15 mouse cellular contexts compared by ENCODE assay signal in the genomic region with DNA sequence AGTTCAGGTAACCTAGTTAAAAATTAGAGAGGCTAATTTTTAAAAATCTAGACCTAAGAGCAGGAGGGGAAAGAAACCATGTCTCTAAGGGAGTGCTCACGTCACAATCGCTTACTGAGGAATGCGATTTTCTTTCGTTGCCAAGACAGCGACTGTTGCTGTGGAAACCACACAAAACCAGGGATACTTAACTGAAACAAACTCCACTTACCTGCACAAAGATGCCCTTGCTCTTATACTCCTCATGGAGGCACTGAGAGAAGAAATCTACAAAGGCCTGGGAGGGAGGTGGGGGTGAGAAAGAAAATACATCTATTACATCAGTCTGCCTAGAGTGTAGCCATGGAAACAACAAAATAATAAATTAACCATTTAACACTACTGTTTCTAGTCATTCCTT. TPM values are rescaled to one million over a fixed set of nuclear protein-coding genes. Genes with fewer than 3 reads are reported as not detected.
DNase-seq lines count a peak whose midpoint lies in the region; ATAC-seq and TF ChIP-seq lines count a peak whose summit lies in the region.
"Had no signal": no experiment of that assay in that cellular context is flagged by ENCODE, and none has a peak within 500 bp of the region (broad histone marks: within the 10 kb centered on the region; RNA-seq: fewer than 3 reads in every experiment).

No protein-coding gene starts in this region.

- H3K4me3 ChIP-seq in limb, embryonic 14.5 days (replicated peaks; ENCODE audit: low read length), result no peak overlapping the region
- H3K4me3 ChIP-seq in limb, embryonic 10.5 days, result no peak overlapping the region
- H3K4me3 ChIP-seq in hindbrain, embryonic 15.5 days, result no peak overlapping the region
- H3K4me3 ChIP-seq in neural tube, embryonic 14.5 days (ENCODE audit: low read depth, low read length), result no peak overlapping the region
- H3K4me3 ChIP-seq: embryonic facial prominence, embryonic 13.5 days; limb, embryonic 12.5 days had no signal

- intact Hi-C loops in heart, postnatal 14 days (cut with DNase I), result no loop called here

- no peaks in the 10 kb centered on the region for H3K27me3 ChIP-seq in limb, embryonic 14.5 days (ENCODE audit: control insufficient read depth, insufficient read depth, low read length)
- H3K27me3 ChIP-seq in limb, embryonic 10.5 days (ENCODE audit: low read depth, poor library complexity, severe bottlenecking), result no peaks in the 10 kb centered on the region
- no peaks in the 10 kb centered on the region for H3K27me3 ChIP-seq in hindbrain, embryonic 15.5 days
- H3K27me3 ChIP-seq in neural tube, embryonic 14.5 days (ENCODE audit: control insufficient read depth, insufficient read depth, low read length), result no peaks in the 10 kb centered on the region
- H3K27me3 ChIP-seq: embryonic facial prominence, embryonic 13.5 days; limb, embryonic 12.5 days had no signal

- DNase-seq in limb, embryonic 14.5 days (ENCODE audit: low spot score), result no peak
- no peak for DNase-seq in limb, embryonic 10.5 days (ENCODE audit: low spot score)
- DNase-seq in embryo, embryonic 10.5 days (ENCODE audit: low spot score), result peak; percentile 53
- no peak for DNase-seq in urinary bladder, adult 18-20 months (ENCODE audit: low spot score in 2 of 2)
- no peak for DNase-seq in gastrocnemius, adult 8-10 months (ENCODE audit: low spot score in 2 of 2)
- DNase-seq in heart, postnatal 14 days, result no peak

- no peak overlapping the region for H3K27ac ChIP-seq in limb, embryonic 14.5 days (replicated peaks; ENCODE audit: low read depth, low read length)
- H3K27ac ChIP-seq in limb, embryonic 10.5 days, result no peak overlapping the region
- peak overlapping the region; percentile 61 for H3K27ac ChIP-seq in hindbrain, embryonic 15.5 days (replicated peaks)
- H3K27ac ChIP-seq in neural tube, embryonic 14.5 days (ENCODE audit: low read depth, low read length), result no peak overlapping the region
- H3K27ac ChIP-seq: embryonic facial prominence, embryonic 13.5 days; limb, embryonic 12.5 days had no signal

- no peak overlapping the region for H3K4me2 ChIP-seq in limb, embryonic 14.5 days (replicated peaks; ENCODE audit: low read depth, low read length, severe bottlenecking)
- H3K4me2 ChIP-seq in hindbrain, embryonic 15.5 days, result peak overlapping the region; percentile 16; the same call in 1 of the 2 replicates
- H3K4me2 ChIP-seq in neural tube, embryonic 14.5 days (ENCODE audit: low read depth, low read length), result no peak overlapping the region
- H3K4me2 ChIP-seq: embryonic facial prominence, embryonic 13.5 days; limb, embryonic 12.5 days had no signal

- H3K36me3 ChIP-seq in limb, embryonic 14.5 days (ENCODE audit: control insufficient read depth, insufficient read depth, low read length), result peaks cover 6% of the 10 kb centered on the region; the same call in 1 of the 2 replicates
- peaks cover 42% of the 10 kb centered on the region for H3K36me3 ChIP-seq in limb, embryonic 10.5 days
- no peaks in the 10 kb centered on the region for H3K36me3 ChIP-seq in hindbrain, embryonic 15.5 days
- no peaks in the 10 kb centered on the region for H3K36me3 ChIP-seq in neural tube, embryonic 14.5 days (ENCODE audit: control insufficient read depth, insufficient read depth, low read length)

- 0 out of 2 replicates have a peak, but pooled peaks have one; percentile 23 for ATAC-seq in limb, embryonic 14.5 days (ENCODE audit: low FRiP score, low read depth)
- peak; percentile 63 for ATAC-seq in hindbrain, embryonic 15.5 days (ENCODE audit: low FRiP score, low read depth)
- ATAC-seq in neural tube, embryonic 14.5 days (ENCODE audit: low read depth), result peak; percentile 46; the same call in 1 of the 2 replicates
- ATAC-seq: CD4-positive, CD25-positive, alpha-beta regulatory T cell, adult 4 months had no signal

- H3K4me1 ChIP-seq in limb, embryonic 14.5 days (ENCODE audit: control insufficient read depth, insufficient read depth, low read length), result no peaks in the 10 kb centered on the region
- H3K4me1 ChIP-seq in limb, embryonic 10.5 days, result no peaks in the 10 kb centered on the region
- H3K4me1 ChIP-seq in hindbrain, embryonic 15.5 days (replicated peaks), result peaks cover 21% of the 10 kb centered on the region
- peaks cover 7% of the 10 kb centered on the region; the same call in 1 of the 2 replicates for H3K4me1 ChIP-seq in neural tube, embryonic 14.5 days (ENCODE audit: control insufficient read depth, insufficient read depth, low read length)
- H3K4me1 ChIP-seq: limb, embryonic 12.5 days had no signal

- WGBS in limb, embryonic 14.5 days, result 64% methylated on average over 5 of the region's 5 CpGs
- 85% methylated on average over 5 of the region's 5 CpGs for WGBS in limb, embryonic 10.5 days
- WGBS in hindbrain, embryonic 15.5 days, result 26% methylated on average over 5 of the region's 5 CpGs
- WGBS in neural tube, embryonic 14.5 days, result 39% methylated on average over 5 of the region's 5 CpGs

- H3K9me3 ChIP-seq in limb, embryonic 14.5 days (ENCODE audit: control insufficient read depth, low read length), result no peaks in the 10 kb centered on the region
- H3K9me3 ChIP-seq in limb, embryonic 10.5 days (replicated peaks), result no peaks in the 10 kb centered on the region
- H3K9me3 ChIP-seq in hindbrain, embryonic 15.5 days, result no peaks in the 10 kb centered on the region
- H3K9me3 ChIP-seq in neural tube, embryonic 14.5 days (ENCODE audit: control insufficient read depth, low read length), result no peaks in the 10 kb centered on the region
- H3K9me3 ChIP-seq: embryonic facial prominence, embryonic 13.5 days; limb, embryonic 12.5 days had no signal

- TF ChIP-seq POLR2A in limb, embryonic 14.5 days (IDR thresholded peaks at IDR 0.05; ENCODE audit: borderline replicate concordance, extremely low read depth, insufficient read depth, insufficient read length), result no peak

- H3K9ac ChIP-seq in limb, embryonic 14.5 days (ENCODE audit: low read depth, low read length, severe bottlenecking), result no peak overlapping the region
- H3K9ac ChIP-seq in hindbrain, embryonic 15.5 days, result no peak overlapping the region
- H3K9ac ChIP-seq in neural tube, embryonic 14.5 days (replicated peaks; ENCODE audit: low read depth, low read length), result no peak overlapping the region
- H3K9ac ChIP-seq: embryonic facial prominence, embryonic 13.5 days; limb, embryonic 12.5 days had no signal

RNA-seq across cellular contexts. Expression of a gene that starts 33.1 kb away (rescaled TPM):
- polyA plus RNA-seq in limb, embryonic 14.5 days (2012; rRNA removed), result 76.3 and 79.0 TPM in 2 replicates
- 76.2 and 79.8 TPM in 2 replicates for polyA plus RNA-seq in limb, embryonic 14.5 days (2014; fragmentation: Nextera tagmentation; extraction: Ambion mirVana)
- polyA plus RNA-seq in limb, embryonic 10.5 days (2016; fragmentation: Nextera tagmentation; extraction: Ambion mirVana), result 48.8 and 56.2 TPM in 2 replicates
- 44.9 and 46.0 TPM in 2 replicates for polyA plus RNA-seq in hindbrain, embryonic 15.5 days (2015; fragmentation: Nextera tagmentation; extraction: Ambion mirVana)
- 51.4 and 57.5 TPM in 2 replicates for polyA plus RNA-seq in neural tube, embryonic 14.5 days (2014; fragmentation: Nextera tagmentation; extraction: Ambion mirVana)
- total RNA-seq in gastrocnemius, adult 8-10 months (2022), result 10 to 100 TPM; 53.5 to 59.1 (median 57.2) TPM
- total RNA-seq in heart, postnatal 14 days (2021), result 10 to 100 TPM; 58.7 to 63.1 TPM

RNA-seq across cellular contexts. Expression of a gene that starts 47.5 kb away (rescaled TPM):
- not detected in 2 replicates for polyA plus RNA-seq in limb, embryonic 14.5 days (2012; rRNA removed)
- polyA plus RNA-seq in limb, embryonic 14.5 days (2014; fragmentation: Nextera tagmentation; extraction: Ambion mirVana), result 0.43 TPM in 1 of 2 replicates, not detected in the other
- polyA plus RNA-seq in limb, embryonic 10.5 days (2016; fragmentation: Nextera tagmentation; extraction: Ambion mirVana), result not detected in 2 replicates
- not detected in 2 replicates for polyA plus RNA-seq in hindbrain, embryonic 15.5 days (2015; fragmentation: Nextera tagmentation; extraction: Ambion mirVana)
- not detected in 2 replicates for polyA plus RNA-seq in neural tube, embryonic 14.5 days (2014; fragmentation: Nextera tagmentation; extraction: Ambion mirVana)
- total RNA-seq in gastrocnemius, adult 8-10 months (2022), result not detected
- total RNA-seq in heart, postnatal 14 days (2021), result not detected
- total RNA-seq: adrenal gland, adult 2 months; heart, adult 18-20 months had no signal
- polyA plus RNA-seq: adrenal gland, adult 2 months; CD4-positive, CD25-positive, alpha-beta regulatory T cell, adult 4 months; embryonic facial prominence, embryonic 13.5 days; intestine, embryonic 16.5 days; limb, embryonic 12.5 days; testis, adult 2 months had no signal
